Mouse (Mus musculus): ENCODE data around the gene Rln3.

DNA sequence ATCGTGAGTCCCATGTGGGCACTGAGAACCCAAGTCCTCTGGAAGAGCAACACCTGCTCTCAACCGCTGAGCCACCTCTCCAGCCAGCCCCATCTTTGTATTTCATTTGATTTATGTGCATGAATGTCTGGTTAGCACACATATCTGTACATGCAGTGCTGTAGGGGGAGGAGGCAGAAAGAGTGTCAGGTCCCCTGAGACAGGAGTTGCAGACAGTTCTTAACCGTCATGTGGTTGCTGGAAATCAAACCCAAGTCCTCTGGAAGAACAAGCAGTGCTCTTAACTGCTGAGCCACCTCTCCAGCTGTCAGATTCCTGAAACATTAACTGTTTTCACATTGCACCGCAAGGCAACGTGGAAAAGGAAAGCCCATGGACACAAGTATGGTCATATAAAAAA is 3.4 kb upstream of the Rln3 start:
- TF ChIP-seq CTCF (IDR thresholded peaks at IDR 0.05; ENCODE audit: control insufficient read depth, insufficient read depth, insufficient replicate concordance, low read depth, low read length): no peak
- TF ChIP-seq POLR2A (IDR thresholded peaks at IDR 0.05; ENCODE audit: control insufficient read depth, low read depth, low read length): no peak

All from testis, adult 2 months (tissue).